23 mouse cellular contexts compared by ENCODE assay signal in the genomic region with DNA sequence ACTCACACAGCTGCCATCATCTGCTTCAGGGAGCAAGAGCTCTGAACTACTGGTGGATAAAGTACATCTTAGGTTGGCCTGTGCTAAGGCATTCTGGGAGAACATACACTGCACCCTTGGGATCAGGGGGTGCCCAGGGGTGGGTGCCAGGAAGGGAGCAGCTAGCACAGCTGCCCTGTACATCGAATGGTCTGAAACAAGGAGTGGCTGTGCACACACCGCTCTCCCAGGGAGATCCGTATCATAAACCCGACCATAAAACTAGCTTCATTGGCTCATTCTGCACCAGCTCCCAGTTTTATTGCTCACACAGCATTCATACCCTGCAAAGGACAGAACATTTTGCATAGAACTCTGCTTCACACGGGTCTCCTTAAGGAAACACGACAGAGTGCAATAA.
DNase-seq lines count a peak whose midpoint lies in the region; ATAC-seq and TF ChIP-seq lines count a peak whose summit lies in the region.
"Had no signal": no experiment of that assay in that cellular context is flagged by ENCODE, and none has a peak within 500 bp of the region (broad histone marks: within the 10 kb centered on the region; RNA-seq: fewer than 3 reads in every experiment).

No protein-coding gene starts in this region.

- intact Hi-C loops in heart, postnatal 10 days (cut with DNase I): no loop called here

- peak; percentile 83 for DNase-seq in heart, adult 11 months
- no peak for DNase-seq in heart, postnatal 10 days
- no peak for DNase-seq in midbrain, embryonic 10.5 days (ENCODE audit: low spot score)
- DNase-seq in midbrain, postnatal 0 days (ENCODE audit: low spot score): no peak
- DNase-seq in limb, embryonic 14.5 days (ENCODE audit: low spot score): no peak
- DNase-seq: adrenal gland, postnatal 14 days; cerebellum, postnatal 14 days; kidney, adult 18-20 months; retina, postnatal 1 day; right cerebral cortex, postnatal 4 days; thymus, postnatal 36 days had no signal

- no peak overlapping the region for H3K4me2 ChIP-seq in midbrain, postnatal 0 days (ENCODE audit: low read depth, low read length, poor library complexity, severe bottlenecking)
- no peak overlapping the region for H3K4me2 ChIP-seq in limb, embryonic 14.5 days (replicated peaks; ENCODE audit: low read depth, low read length, severe bottlenecking)
- no peak overlapping the region for H3K4me2 ChIP-seq in stomach, embryonic 16.5 days (ENCODE audit: low read depth, low read length)
- H3K4me2 ChIP-seq in forebrain, embryonic 13.5 days: no peak overlapping the region
- no peak overlapping the region for H3K4me2 ChIP-seq in liver, embryonic 12.5 days
- H3K4me2 ChIP-seq: heart, embryonic 12.5 days; hindbrain, embryonic 15.5 days; lung, embryonic 15.5 days; midbrain, embryonic 13.5 days had no signal

- no peak overlapping the region for H3K4me3 ChIP-seq in midbrain, embryonic 10.5 days
- no peak overlapping the region for H3K4me3 ChIP-seq in midbrain, postnatal 0 days (ENCODE audit: low read depth, low read length)
- no peak overlapping the region for H3K4me3 ChIP-seq in limb, embryonic 14.5 days (replicated peaks; ENCODE audit: low read length)
- no peak overlapping the region for H3K4me3 ChIP-seq in stomach, embryonic 16.5 days (replicated peaks; ENCODE audit: low read length)
- no peak overlapping the region for H3K4me3 ChIP-seq in forebrain, embryonic 13.5 days
- no peak overlapping the region for H3K4me3 ChIP-seq in liver, embryonic 12.5 days
- H3K4me3 ChIP-seq: heart, embryonic 12.5 days; hindbrain, embryonic 15.5 days; lung, embryonic 15.5 days; midbrain, embryonic 13.5 days; myocyte had no signal

- no peak for TF ChIP-seq CTCF in midbrain, postnatal 0 days (IDR thresholded peaks at IDR 0.05)

- peaks cover 42% of the 10 kb centered on the region for H3K4me1 ChIP-seq in midbrain, embryonic 10.5 days
- no peaks in the 10 kb centered on the region for H3K4me1 ChIP-seq in midbrain, postnatal 0 days (ENCODE audit: insufficient read depth, low read length)
- peaks cover 33% of the 10 kb centered on the region for H3K4me1 ChIP-seq in limb, embryonic 14.5 days (ENCODE audit: control insufficient read depth, insufficient read depth, low read length)
- peaks cover 32% of the 10 kb centered on the region for H3K4me1 ChIP-seq in stomach, embryonic 16.5 days (ENCODE audit: control insufficient read depth, insufficient read depth, low read length)
- peaks cover 19% of the 10 kb centered on the region for H3K4me1 ChIP-seq in forebrain, embryonic 13.5 days
- H3K4me1 ChIP-seq in liver, embryonic 12.5 days: no peaks in the 10 kb centered on the region

- peak overlapping the region; percentile 38; the same call in 1 of the 2 replicates for H3K27ac ChIP-seq in midbrain, embryonic 10.5 days (replicated peaks)
- H3K27ac ChIP-seq in midbrain, postnatal 0 days (ENCODE audit: low read depth, low read length): no peak overlapping the region
- no peak overlapping the region for H3K27ac ChIP-seq in limb, embryonic 14.5 days (replicated peaks; ENCODE audit: low read depth, low read length)
- peak overlapping the region; percentile 1; the same call in 1 of the 2 replicates for H3K27ac ChIP-seq in stomach, embryonic 16.5 days (ENCODE audit: low read length)
- H3K27ac ChIP-seq in forebrain, embryonic 13.5 days: no peak overlapping the region
- no peak overlapping the region for H3K27ac ChIP-seq in liver, embryonic 12.5 days
- H3K27ac ChIP-seq: hindbrain, embryonic 15.5 days; liver, embryonic 14.5 days; midbrain, embryonic 13.5 days had no signal

- H3K9me3 ChIP-seq in midbrain, embryonic 10.5 days (replicated peaks): no peaks in the 10 kb centered on the region
- H3K9me3 ChIP-seq in midbrain, postnatal 0 days (ENCODE audit: low read length): no peaks in the 10 kb centered on the region
- no peaks in the 10 kb centered on the region for H3K9me3 ChIP-seq in limb, embryonic 14.5 days (ENCODE audit: control insufficient read depth, low read length)
- no peaks in the 10 kb centered on the region for H3K9me3 ChIP-seq in stomach, embryonic 16.5 days (replicated peaks; ENCODE audit: control insufficient read depth, low read length)
- no peaks in the 10 kb centered on the region for H3K9me3 ChIP-seq in forebrain, embryonic 13.5 days (replicated peaks)
- no peaks in the 10 kb centered on the region for H3K9me3 ChIP-seq in liver, embryonic 12.5 days (replicated peaks)
- H3K9me3 ChIP-seq: heart, embryonic 12.5 days; hindbrain, embryonic 15.5 days; lung, embryonic 15.5 days; midbrain, embryonic 13.5 days had no signal

- WGBS in midbrain, embryonic 10.5 days: 93% methylated on average over 6 of the region's 6 CpGs
- WGBS in midbrain, postnatal 0 days: 91% methylated on average over 6 of the region's 6 CpGs
- WGBS in limb, embryonic 14.5 days: 29% methylated on average over 6 of the region's 6 CpGs
- WGBS in stomach, embryonic 16.5 days: 62% methylated on average over 6 of the region's 6 CpGs
- 91% methylated on average over 6 of the region's 6 CpGs for WGBS in forebrain, embryonic 13.5 days
- 75% methylated on average over 6 of the region's 6 CpGs for WGBS in liver, embryonic 12.5 days (ENCODE audit: insufficient replicate concordance)

- no peak overlapping the region for H3K9ac ChIP-seq in midbrain, postnatal 0 days (replicated peaks; ENCODE audit: low read length, poor library complexity, severe bottlenecking)
- H3K9ac ChIP-seq in limb, embryonic 14.5 days (ENCODE audit: low read depth, low read length, severe bottlenecking): no peak overlapping the region
- H3K9ac ChIP-seq in stomach, embryonic 16.5 days (ENCODE audit: low read length): no peak overlapping the region
- no peak overlapping the region for H3K9ac ChIP-seq in forebrain, embryonic 13.5 days
- H3K9ac ChIP-seq in liver, embryonic 12.5 days: no peak overlapping the region
- H3K9ac ChIP-seq: heart, embryonic 12.5 days; hindbrain, embryonic 15.5 days; liver, embryonic 14.5 days; lung, embryonic 15.5 days; midbrain, embryonic 13.5 days had no signal

- ATAC-seq in midbrain, postnatal 0 days (ENCODE audit: low FRiP score): no peak
- ATAC-seq in limb, embryonic 14.5 days (ENCODE audit: low FRiP score, low read depth): peak; percentile 62; the same call in 1 of the 2 replicates
- ATAC-seq in stomach, embryonic 16.5 days (ENCODE audit: insufficient read depth, low FRiP score): peak; percentile 70
- no peak for ATAC-seq in forebrain, embryonic 13.5 days
- no peak for ATAC-seq in liver, embryonic 12.5 days
- ATAC-seq: CD4-positive, CD25-positive, alpha-beta regulatory T cell, adult 4 months; forebrain, embryonic 16.5 days; midbrain, embryonic 13.5 days; Patski had no signal

- no peaks in the 10 kb centered on the region for H3K27me3 ChIP-seq in midbrain, embryonic 10.5 days (ENCODE audit: low read depth, poor library complexity, severe bottlenecking)
- H3K27me3 ChIP-seq in midbrain, postnatal 0 days (ENCODE audit: insufficient read depth, low read length): no peaks in the 10 kb centered on the region
- H3K27me3 ChIP-seq in limb, embryonic 14.5 days (ENCODE audit: control insufficient read depth, insufficient read depth, low read length): no peaks in the 10 kb centered on the region
- H3K27me3 ChIP-seq in stomach, embryonic 16.5 days (ENCODE audit: control insufficient read depth, insufficient read depth, low read length): no peaks in the 10 kb centered on the region
- H3K27me3 ChIP-seq in forebrain, embryonic 13.5 days: no peaks in the 10 kb centered on the region
- H3K27me3 ChIP-seq in liver, embryonic 12.5 days (replicated peaks): no peaks in the 10 kb centered on the region
- H3K27me3 ChIP-seq: heart, embryonic 12.5 days; hindbrain, embryonic 15.5 days; lung, embryonic 15.5 days; midbrain, embryonic 13.5 days; Patski had no signal

- no peaks in the 10 kb centered on the region for H3K36me3 ChIP-seq in midbrain, embryonic 10.5 days
- no peaks in the 10 kb centered on the region for H3K36me3 ChIP-seq in midbrain, postnatal 0 days (ENCODE audit: insufficient read depth, low read length)
- no peaks in the 10 kb centered on the region for H3K36me3 ChIP-seq in limb, embryonic 14.5 days (ENCODE audit: control insufficient read depth, insufficient read depth, low read length)
- H3K36me3 ChIP-seq in stomach, embryonic 16.5 days (ENCODE audit: control insufficient read depth, insufficient read depth, low read length): no peaks in the 10 kb centered on the region
- H3K36me3 ChIP-seq in forebrain, embryonic 13.5 days (ENCODE audit: poor library complexity, severe bottlenecking): no peaks in the 10 kb centered on the region
- H3K36me3 ChIP-seq in liver, embryonic 12.5 days: no peaks in the 10 kb centered on the region
- H3K36me3 ChIP-seq: heart, embryonic 12.5 days; hindbrain, embryonic 15.5 days; lung, embryonic 15.5 days; midbrain, embryonic 13.5 days had no signal

- TF ChIP-seq POLR2A in limb, embryonic 14.5 days (IDR thresholded peaks at IDR 0.05; ENCODE audit: borderline replicate concordance, extremely low read depth, insufficient read depth, insufficient read length): no peak

Comparison
In these comparisons a context has a peak if more than half of its experiments do, and no peak if none do; other contexts are left out.
1. H3K27ac ChIP-seq: peak in midbrain, embryonic 10.5 days (single experiment) and stomach, embryonic 16.5 days (single experiment); none in midbrain, postnatal 0 days (single experiment), limb, embryonic 14.5 days (single experiment), forebrain, embryonic 13.5 days (single experiment) and liver, embryonic 12.5 days (single experiment).
2. ATAC-seq: peak in limb, embryonic 14.5 days (single experiment) and stomach, embryonic 16.5 days (single experiment); none in midbrain, postnatal 0 days (single experiment), forebrain, embryonic 13.5 days (single experiment) and liver, embryonic 12.5 days (single experiment).